Mouse (Mus musculus): Measurements from ENCODE around the gene Mgat4a. TPM values are rescaled to one million over a fixed set of nuclear protein-coding genes. Genes with fewer than 3 reads are reported as not detected.
"Not testable (repeated sequence)": the region's sequence is repeated elsewhere in the genome, so short reads cannot be mapped to it uniquely, and the experiment has no call there.

Gene Mgat4a
- total and polyA plus RNA-seq, 3 experiments: 2.7 to 2.8 TPM; not detected in 1

DNA sequence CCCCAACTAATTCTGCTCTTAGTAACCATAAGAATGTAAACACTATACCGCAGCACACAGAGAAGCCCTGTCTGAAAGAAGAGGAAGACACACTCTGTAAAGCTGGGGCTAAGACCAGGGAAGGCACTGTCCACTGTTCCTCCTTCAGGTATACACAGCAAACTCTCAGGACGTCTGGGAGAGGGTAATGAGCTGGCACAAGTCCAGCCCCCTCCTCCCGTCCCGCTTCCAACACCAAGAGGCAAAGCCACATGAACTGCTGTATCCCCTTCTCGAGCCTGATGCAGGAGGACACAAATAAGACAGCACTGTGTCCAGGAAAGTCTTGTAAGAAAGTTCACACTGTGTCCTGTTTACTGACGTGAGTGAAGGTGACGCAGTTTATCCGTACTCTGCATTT is 40.1 kb downstream of the Mgat4a start:
- Histone ChIP-seq H3K27ac (ENCODE audit: control insufficient read depth, low read depth, low read length) (no peak overlapping the region), H3K27me3 (ENCODE audit: control insufficient read depth in 1 of 2, insufficient read depth in 2 of 2, low read length in 2 of 2) (no peaks in the 10 kb centered on the region; a peak in 1 of 4 replicates), H3K9ac (ENCODE audit: control insufficient read depth, low read depth, low read length, poor library complexity, severe bottlenecking) (no peak overlapping the region), H3K79me2 (ENCODE audit: control insufficient read depth, insufficient read depth, low read length, poor library complexity) (no peaks in the 10 kb centered on the region), H3K4me1 (ENCODE audit: control insufficient read depth in 1 of 2, insufficient read depth in 2 of 2, low read length in 2 of 2) (no peaks in the 10 kb centered on the region; a peak in 1 of 4 replicates), H3K36me3 (ENCODE audit: control insufficient read depth in 1 of 2, insufficient read depth in 2 of 2, low read length in 2 of 2) (peaks cover 0 to 3% of the 10 kb centered on the region in 2 experiments; a peak in 2 of 4 replicates), H3K4me3 (ENCODE audit: control insufficient read depth in 1 of 2, insufficient read depth in 1 of 2, low read depth in 2 of 2, low read length in 2 of 2) (no peak overlapping the region), H3K9me3 (replicated peaks; ENCODE audit: insufficient read depth, low read length) (no peaks in the 10 kb centered on the region)
- no peak for DNase-seq (ENCODE audit: low read depth, low spot score)
- TF ChIP-seq E2F4 (IDR thresholded peaks at IDR 0.05; ENCODE audit: borderline replicate concordance, low read depth, low read length) (no peak), UBTF (IDR thresholded peaks at IDR 0.05; ENCODE audit: borderline replicate concordance, insufficient read depth, low read depth, low read length) (no peak), TCF12 (IDR thresholded peaks at IDR 0.05; ENCODE audit: low read depth, low read length) (no peak), HCFC1 (IDR thresholded peaks at IDR 0.05; ENCODE audit: low read depth, low read length) (no peak), MXI1 (IDR thresholded peaks at IDR 0.05; ENCODE audit: low read depth, low read length) (no peak), POLR2A (IDR thresholded peaks at IDR 0.05; ENCODE audit: control insufficient read depth in 1 of 2, insufficient read depth in 1 of 2, low read depth in 1 of 2, low read length in 2 of 2, poor library complexity in 1 of 2) (no peak), BHLHE40 (IDR thresholded peaks at IDR 0.05; ENCODE audit: borderline replicate concordance, low read depth, low read length) (no peak), CHD2 (IDR thresholded peaks at IDR 0.05; ENCODE audit: low read length) (no peak), ZMIZ1 (IDR thresholded peaks at IDR 0.05; ENCODE audit: low read depth, low read length) (no peak), MYC (IDR thresholded peaks at IDR 0.05; ENCODE audit: low read depth, low read length) (no peak), POLR2AphosphoS5 (IDR thresholded peaks at IDR 0.05; ENCODE audit: borderline replicate concordance, low read depth, low read length) (no peak), JUND (IDR thresholded peaks at IDR 0.05; ENCODE audit: low read depth, low read length) (no peak)

DNA sequence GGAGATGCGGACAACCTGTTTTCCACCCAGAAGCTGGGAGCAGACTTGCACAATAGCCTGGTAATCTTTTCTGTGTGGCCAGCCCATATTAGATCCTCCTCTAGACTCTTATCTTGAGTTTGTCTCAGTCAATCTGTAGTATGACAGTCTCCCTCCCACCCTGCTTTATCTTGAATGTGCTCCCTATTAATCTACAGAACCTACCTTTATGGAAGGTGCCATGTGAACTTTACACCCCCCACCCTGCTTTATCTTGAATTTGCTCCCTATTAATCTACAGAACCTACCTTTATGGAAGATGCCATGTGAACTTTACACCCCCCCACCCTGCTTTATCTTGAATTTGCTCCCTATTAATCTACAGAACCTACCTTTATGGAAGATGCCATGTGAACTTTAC is 41.4 kb downstream of the Mgat4a start:
- not testable (repeated sequence) for H3K79me2 ChIP-seq (ENCODE audit: control insufficient read depth, insufficient read depth, low read length, poor library complexity); H3K27me3 ChIP-seq (ENCODE audit: control insufficient read depth in 1 of 2, insufficient read depth in 2 of 2, low read length in 2 of 2); H3K9ac ChIP-seq (ENCODE audit: control insufficient read depth, low read depth, low read length, poor library complexity, severe bottlenecking); DNase-seq (ENCODE audit: low read depth, low spot score); H3K4me1 ChIP-seq (ENCODE audit: control insufficient read depth in 1 of 2, insufficient read depth in 2 of 2, low read length in 2 of 2); H3K4me3 ChIP-seq (ENCODE audit: control insufficient read depth in 1 of 2, insufficient read depth in 1 of 2, low read depth in 2 of 2, low read length in 2 of 2); H3K27ac ChIP-seq (ENCODE audit: control insufficient read depth, low read depth, low read length); H3K36me3 ChIP-seq (ENCODE audit: control insufficient read depth in 1 of 2, insufficient read depth in 2 of 2, low read length in 2 of 2); H3K9me3 ChIP-seq (replicated peaks; ENCODE audit: insufficient read depth, low read length)

DNA sequence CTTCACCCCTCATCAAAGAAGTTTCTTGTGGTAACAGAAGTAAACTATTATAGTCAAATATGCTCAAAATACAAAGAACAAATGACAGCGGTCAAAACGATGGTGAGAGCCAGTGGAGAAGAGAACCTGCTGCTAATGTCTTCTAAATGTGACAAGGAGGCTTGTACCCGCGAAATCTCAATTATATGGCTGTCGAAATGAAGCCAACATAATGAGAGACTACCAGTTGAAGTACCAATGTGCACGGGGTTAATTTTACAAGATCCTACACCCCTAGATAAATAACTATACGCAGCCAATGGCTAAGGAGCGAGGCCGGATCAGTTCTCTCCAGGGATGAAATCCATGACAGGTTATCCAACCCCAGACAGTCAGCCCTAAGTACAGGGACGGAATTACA is 41.9 kb downstream of the Mgat4a start:
- no peak for DNase-seq (ENCODE audit: low read depth, low spot score)
- no peaks in the 10 kb centered on the region for H3K79me2 ChIP-seq (ENCODE audit: control insufficient read depth, insufficient read depth, low read length, poor library complexity)
- TF ChIP-seq MYC (IDR thresholded peaks at IDR 0.05; ENCODE audit: low read depth, low read length): no peak
- no peak for TF ChIP-seq CHD2 (IDR thresholded peaks at IDR 0.05; ENCODE audit: low read length)
- no peak for TF ChIP-seq NELFE (IDR thresholded peaks at IDR 0.05; ENCODE audit: low read depth, low read length)
- TF ChIP-seq JUND (IDR thresholded peaks at IDR 0.05; ENCODE audit: low read depth, low read length): no peak
- TF ChIP-seq HCFC1 (IDR thresholded peaks at IDR 0.05; ENCODE audit: low read depth, low read length): no peak
- TF ChIP-seq POLR2A (IDR thresholded peaks at IDR 0.05; ENCODE audit: control insufficient read depth in 1 of 2, insufficient read depth in 1 of 2, low read depth in 1 of 2, low read length in 2 of 2, poor library complexity in 1 of 2): no peak
- TF ChIP-seq MXI1 (IDR thresholded peaks at IDR 0.05; ENCODE audit: low read depth, low read length): no peak
- no peak for TF ChIP-seq ZMIZ1 (IDR thresholded peaks at IDR 0.05; ENCODE audit: low read depth, low read length)
- no peak for TF ChIP-seq UBTF (IDR thresholded peaks at IDR 0.05; ENCODE audit: borderline replicate concordance, insufficient read depth, low read depth, low read length)
- TF ChIP-seq USF1 (IDR thresholded peaks at IDR 0.05; ENCODE audit: low read depth, low read length): no peak
- TF ChIP-seq TBP (IDR thresholded peaks at IDR 0.05; ENCODE audit: low read depth, low read length): no peak
- TF ChIP-seq RAD21 (IDR thresholded peaks at IDR 0.05; ENCODE audit: low read depth, low read length): no peak
- no peak for TF ChIP-seq ZKSCAN1 (IDR thresholded peaks at IDR 0.05; ENCODE audit: low read depth, low read length)
- TF ChIP-seq POLR2AphosphoS2 (IDR thresholded peaks at IDR 0.05; ENCODE audit: low read length): no peak
- peaks cover 0 to 3% of the 10 kb centered on the region in 2 experiments; a peak in 2 of 4 replicates for H3K36me3 ChIP-seq (ENCODE audit: control insufficient read depth in 1 of 2, insufficient read depth in 2 of 2, low read length in 2 of 2)
- no peak overlapping the region for H3K4me3 ChIP-seq (ENCODE audit: control insufficient read depth in 1 of 2, insufficient read depth in 1 of 2, low read depth in 2 of 2, low read length in 2 of 2)
- no peak overlapping the region for H3K27ac ChIP-seq (ENCODE audit: control insufficient read depth, low read depth, low read length)
- H3K4me1 ChIP-seq (ENCODE audit: control insufficient read depth in 1 of 2, insufficient read depth in 2 of 2, low read length in 2 of 2): no peaks in the 10 kb centered on the region; a peak in 1 of 4 replicates
- H3K9ac ChIP-seq (ENCODE audit: control insufficient read depth, low read depth, low read length, poor library complexity, severe bottlenecking): no peak overlapping the region
- H3K27me3 ChIP-seq (ENCODE audit: control insufficient read depth in 1 of 2, insufficient read depth in 2 of 2, low read length in 2 of 2): no peaks in the 10 kb centered on the region
- no peaks in the 10 kb centered on the region for H3K9me3 ChIP-seq (replicated peaks; ENCODE audit: insufficient read depth, low read length)

All from MEL (cell line).